Mouse (Mus musculus) adrenal gland, adult 8-10 months (tissue): ENCODE measurements at regions not wholly inside any gene's neighbourhood (a gene's known extent, or its start where the extent isn't known, plus 50 kb on each side); places are given as distances from the start of the nearest gene placed in this dataset.
"Not testable (repeated sequence)": the region's sequence is repeated elsewhere in the genome, so short reads cannot be mapped to it uniquely, and the experiment has no call there.

ENCODE experiments used
- DNase-seq: peaks from one replicate; pipeline ENCODE4 v3.0.0; 2022

DNA sequence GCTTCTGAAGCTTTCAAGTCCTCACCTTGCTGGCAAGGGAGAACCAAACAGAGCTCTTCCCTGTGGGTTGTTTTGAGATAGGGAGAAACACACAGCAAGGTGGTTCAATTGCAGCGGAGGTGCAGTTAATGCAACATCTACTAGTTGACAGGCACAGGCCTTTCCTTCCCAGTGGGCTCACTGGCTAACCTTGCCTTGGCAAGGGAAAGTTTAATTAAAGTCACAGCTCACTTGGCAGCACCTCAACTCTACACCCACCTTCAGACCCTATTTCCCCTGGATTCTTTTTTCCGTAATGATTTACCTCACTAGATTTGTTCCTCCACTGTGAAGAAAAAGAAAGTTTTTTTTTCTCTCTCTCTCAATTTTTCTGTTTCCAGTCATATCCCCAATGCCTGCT, 314.5 kb downstream of the Tlr4 start:
- no peak for DNase-seq

DNA sequence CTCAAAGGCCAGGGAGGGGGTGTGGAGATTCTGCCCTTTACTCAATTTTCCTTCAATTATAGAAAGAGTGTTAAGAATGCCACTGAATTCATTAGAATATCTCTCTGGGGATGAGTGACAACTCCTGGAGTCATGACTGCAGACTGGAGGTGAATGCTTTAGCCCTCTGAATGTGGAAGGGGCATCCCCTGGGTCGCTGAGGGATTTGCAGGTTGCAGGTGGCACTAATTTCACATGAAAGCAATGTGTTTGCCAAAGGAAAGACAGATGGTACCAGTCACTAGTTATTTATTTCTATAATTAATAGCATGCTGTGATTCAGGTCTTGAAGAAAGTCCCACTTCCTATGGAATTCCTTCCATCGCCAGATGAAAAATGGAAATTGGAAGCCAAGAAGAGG, 321.1 kb downstream of the Tlr4 start:
- DNase-seq = no peak

DNA sequence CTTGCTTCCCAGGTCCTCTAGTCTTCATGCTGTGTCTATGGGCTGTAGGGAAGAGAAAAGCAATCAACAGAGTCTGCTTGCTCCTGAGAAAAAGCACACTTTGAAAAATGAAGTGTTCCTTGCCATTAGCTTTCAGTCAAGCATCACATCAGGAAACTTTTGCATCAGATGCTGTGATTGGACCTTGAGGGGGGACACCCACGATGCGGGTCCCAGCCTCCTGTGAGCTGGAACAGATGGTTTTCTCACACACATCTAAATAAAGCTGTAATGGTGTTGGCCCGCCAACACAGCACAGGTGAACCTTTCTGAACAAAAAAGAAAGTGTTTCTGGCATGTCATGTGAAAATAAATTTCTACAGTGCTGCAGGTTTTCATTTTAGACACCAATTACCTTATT, 335.3 kb downstream of the Tlr4 start:
- DNase-seq = no peak

DNA sequence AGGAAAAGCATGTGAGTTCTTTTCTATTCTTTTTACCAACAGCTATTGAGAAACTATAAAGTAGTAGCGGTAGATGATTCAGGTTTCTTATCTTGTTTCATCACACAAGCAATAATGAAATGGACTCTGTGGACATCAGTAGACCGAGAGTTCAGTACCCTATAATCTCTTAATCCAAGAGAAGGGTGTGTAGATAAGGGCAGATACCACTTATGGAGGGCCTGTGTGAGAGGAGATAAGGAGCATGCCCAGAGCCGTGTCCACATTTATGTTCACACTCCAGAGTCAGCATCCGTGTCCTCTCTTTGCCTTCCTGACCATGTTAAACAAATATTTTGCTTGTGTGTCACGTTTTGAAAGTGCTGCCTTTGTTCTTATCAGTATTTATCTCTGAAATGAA, 340.3 kb downstream of the Tlr4 start:
- no peak for DNase-seq

DNA sequence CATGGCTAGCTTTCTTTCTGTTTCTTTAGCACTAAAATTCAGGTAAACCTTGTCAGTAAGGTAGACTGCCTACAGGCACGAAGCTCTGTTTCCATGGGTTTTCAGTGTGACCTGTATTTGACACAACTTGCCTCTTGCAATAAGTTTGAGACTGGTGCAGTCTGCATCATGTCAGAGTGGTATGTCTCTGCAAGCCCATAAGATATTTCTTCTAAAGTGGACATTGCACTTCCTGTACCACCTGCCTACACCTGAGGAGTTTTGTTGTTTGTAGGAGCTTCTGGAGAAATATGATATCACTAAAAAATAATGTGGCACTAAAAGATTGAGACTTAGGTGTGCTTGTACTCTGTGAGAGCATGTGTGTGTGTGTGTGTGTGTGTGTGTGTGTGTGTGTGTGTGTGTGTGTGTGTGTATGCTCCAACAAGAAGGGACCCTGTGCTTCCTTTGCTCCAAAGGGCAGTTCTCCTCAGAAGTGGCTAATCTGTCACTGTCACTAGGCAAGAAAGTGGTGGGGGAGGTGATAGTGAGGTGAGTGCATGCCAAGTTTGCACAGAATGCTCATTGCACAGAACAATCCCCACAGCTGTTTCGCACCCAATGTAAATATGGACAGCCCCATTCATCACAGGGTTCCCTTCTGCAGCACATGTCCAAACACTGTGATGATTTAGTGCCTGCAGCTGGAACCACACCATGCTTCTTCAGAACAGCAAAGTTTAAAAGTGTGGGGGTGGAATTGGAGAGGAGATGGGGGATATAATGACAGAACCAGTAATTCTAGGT, 360.5 kb downstream of the Tlr4 start:
- DNase-seq = no peak

DNA sequence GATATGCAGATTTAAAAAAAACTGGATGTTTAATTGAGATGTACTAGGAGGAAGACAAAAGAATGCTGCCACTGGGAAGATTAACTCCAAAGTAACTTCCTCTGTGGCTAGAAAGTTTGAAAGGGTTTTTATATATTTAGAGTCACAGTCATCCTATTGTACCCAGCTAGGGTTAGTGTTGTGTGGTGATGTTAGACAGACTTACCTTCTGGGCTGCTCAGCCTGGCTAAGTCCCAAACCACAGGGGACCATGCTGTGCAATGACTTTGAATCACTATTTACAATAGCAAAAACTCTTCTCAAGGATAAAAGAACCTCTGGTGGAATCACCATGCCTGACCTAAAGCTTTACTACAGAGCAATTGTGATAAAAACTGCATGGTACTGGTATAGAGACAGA, 363.2 kb downstream of the Tlr4 start:
- no peak for DNase-seq

DNA sequence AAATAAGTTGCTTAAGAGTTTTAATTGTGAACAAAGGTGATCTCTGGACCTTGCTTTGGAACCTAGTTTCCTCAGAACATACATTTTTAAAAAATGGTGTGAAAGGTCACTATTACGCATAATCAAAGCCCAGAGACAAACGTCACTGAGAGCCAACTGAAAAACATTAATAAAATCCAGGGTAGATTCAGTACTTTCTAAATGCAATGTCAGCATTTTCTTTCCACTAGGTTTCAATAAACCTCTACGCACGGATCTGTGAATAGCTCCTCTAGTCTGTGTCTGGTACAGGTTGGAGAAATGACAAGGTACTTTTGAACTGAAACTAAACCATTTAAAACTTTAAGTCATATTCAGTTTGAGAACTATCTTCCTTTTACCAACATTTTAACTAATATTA, 367.0 kb downstream of the Tlr4 start:
- no peak for DNase-seq

DNA sequence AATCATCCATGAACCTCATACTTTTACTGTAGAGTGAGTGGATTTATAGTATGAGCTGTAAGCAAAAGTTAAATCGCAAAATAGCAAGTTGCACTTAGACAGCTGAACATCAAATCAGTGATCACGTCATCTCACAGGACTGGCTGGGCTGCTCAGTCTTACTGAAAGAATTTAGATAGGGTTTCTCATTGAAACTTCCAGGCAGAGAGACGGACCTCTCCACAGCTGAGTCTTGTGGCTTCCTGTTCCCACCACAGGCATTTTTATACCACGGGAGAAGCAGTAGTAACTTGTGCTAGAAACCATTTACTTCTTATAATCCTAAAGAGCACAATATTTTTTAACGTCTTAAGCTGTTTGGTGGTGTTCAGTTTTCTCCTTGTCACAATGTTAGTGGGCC, 369.5 kb downstream of the Tlr4 start:
- no peak for DNase-seq

DNA sequence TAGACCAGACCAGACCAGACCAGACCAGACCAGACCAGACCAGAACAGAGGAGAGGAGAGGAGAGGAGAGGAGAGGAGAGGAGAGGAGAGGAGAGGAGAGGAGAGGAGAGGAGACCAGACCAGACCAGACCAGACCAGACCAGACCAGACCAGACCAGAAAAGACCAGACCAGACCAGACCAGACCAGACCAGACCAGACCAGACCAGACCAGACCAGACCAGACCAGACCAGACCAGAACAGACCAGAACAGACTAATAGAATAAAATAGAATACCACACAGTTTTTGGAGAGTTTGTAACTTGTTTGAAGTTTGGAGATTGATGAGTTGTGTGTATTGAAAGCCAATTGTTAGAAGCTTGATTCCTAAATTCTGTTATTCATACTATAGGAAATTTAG, 381.0 kb downstream of the Tlr4 start:
- DNase-seq = peak; percentile 53

DNA sequence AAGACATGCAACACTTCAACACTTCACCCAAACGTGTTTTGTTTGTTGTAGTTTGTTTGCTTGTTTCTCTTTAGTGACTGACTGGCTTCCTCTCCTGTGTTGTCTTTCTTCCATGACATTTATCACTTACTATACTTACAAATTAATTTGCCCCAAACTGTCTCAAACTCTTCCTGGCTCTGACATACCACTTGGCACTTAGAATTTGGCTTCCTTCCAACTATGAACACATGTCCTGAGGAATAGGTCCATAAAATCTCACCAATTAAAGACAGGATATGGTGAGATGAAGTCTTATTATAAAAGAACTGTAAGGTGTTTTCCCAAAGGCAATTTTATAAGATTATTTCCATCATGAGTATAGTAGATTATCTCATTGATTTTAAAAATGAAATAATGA, 386.0 kb downstream of the Tlr4 start:
- no peak for DNase-seq

DNA sequence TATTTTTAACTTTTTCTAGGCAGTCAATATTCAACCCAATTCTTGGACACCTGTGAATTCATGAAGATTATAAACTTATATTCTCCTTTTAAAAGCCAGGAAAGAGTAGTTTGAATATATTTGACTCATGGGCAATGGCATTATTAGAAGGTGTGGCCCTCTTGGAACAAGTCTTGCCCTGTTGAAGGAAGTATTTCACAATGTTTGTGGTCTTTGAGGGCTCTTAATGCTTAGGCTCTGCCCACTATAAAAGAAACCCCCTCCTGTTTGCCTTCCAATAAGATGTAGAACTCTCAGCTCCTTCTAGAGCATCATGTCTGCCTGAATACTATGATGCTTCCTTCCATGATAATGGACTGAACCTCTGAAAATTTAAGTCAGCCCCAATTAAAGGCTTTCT, 397.1 kb downstream of the Tlr4 start:
- no peak for DNase-seq

DNA sequence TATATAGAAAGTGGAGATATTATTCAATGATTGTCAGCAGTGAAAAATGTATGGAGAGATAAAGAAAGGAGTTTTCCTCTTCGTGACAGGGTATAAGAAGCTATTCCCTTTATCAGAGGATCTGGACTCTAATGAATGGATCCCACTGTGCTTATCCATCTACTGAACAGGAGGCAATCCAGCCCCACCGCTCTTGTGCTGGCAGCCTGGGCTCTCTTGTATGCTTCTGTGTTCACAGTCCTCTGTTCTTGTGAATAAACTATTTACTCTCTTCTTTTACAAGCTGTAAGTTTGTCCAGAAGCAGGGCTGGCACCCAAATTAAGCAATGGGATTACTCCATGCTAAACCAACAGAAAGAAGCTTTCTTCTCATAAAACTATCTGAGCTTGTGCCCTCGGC, 401.8 kb downstream of the Tlr4 start:
- no peak for DNase-seq

DNA sequence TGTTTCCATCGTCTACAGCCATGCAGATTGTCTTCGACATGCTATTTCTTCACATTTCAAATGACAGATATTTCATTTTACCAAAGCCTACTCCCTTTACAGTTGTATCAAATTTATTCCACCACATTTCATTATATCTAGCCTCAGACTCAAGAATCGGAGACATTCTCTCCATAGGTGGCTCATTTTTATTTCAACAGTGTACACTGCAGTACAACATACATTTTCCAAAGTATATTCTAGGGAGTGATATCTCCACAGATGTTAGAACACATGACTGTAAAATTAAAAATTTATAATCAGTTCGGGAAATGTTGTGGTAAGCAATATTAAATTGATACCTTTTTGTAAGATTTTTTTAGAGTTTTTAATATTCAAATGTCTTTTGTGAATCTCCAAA, 446.2 kb downstream of the Tlr4 start:
- DNase-seq = no peak

DNA sequence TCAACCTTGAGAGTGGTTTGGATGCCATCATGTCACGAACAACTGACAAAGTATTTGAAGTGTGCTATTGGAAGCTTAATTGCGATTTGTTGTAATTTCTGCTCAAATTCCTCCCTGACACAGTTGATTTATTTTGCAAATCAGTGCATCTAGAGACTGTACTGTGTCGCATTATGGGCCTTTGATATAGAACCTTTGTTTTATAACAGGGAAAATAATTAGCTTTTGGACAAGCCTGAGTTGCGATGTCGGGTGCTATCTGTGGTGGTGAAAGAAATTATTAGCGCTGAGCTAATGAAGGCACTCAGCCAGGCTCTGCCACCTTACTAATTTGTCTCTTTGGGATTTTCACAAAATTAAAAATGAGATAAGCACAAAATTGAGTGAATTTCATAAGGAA, 473.6 kb downstream of the Tlr4 start:
- DNase-seq = no peak

DNA sequence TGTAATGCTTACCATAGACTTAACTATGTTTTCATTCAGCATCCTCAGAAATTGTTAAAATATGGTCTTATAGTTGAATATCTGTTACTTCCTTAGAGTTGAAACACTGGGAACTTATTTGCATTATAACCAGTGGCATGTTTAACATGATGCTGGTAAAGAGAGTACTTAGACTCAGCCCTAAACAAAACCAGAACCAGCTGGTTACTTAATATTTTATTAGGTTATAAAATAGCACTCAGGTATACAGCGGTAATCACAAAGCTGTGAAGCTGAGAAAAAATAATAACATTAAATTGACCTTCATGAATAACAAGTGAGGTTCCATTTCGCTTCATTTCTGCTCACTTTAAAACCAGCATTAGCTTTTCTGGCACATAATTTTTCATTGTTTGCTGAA, 474.4 kb downstream of the Tlr4 start:
- DNase-seq = no peak

DNA sequence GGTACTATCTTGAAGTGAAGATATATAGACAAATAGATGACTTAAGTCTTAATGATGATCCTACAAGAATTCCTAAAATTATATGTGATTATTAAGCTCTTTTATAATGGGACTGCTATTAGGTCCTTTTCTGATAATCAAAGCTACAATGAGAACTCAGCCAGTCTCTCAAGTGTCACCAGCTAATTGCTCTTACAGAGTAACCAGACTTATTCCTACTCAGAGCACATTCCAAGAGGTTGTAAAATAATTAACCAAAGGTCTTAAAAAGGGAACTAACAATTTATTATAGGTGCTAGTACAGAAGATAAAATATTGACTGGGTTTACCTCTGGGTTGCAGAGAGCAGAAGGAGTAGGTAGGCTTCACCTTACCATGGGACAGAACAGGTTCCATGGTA, 492.7 kb downstream of the Tlr4 start:
- DNase-seq = not testable (repeated sequence)
